Mouse (Mus musculus): ENCODE measurements at regions not wholly inside any gene's neighbourhood (a gene's known extent, or its start where the extent isn't known, plus 50 kb on each side); places are given as distances from the start of the nearest gene placed in this dataset.

DNA sequence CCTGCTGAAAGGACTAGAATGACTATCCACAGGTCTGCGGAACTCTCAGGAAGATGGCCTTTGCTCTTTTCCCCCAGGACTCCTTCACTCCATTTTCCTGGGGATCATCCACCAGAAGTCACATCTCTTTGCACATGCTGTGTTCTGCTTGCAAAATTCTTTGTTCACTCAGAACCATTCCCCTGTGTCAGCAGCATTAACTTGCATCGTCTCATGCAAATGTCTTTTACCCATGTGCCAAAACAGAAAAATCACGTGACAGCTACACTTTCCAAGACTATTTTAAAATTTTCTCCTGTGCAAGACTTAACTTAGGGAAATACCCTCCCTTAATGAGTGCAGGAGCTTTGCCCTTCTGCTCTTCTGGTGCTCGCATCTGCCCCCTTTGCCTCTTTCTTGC lies 306.2 kb upstream of the Sox11 start:
- H3K27ac ChIP-seq (ENCODE audit: low read depth): no peak overlapping the region
- DNase-seq (ENCODE audit: low spot score) (peak; percentile 36), ATAC-seq (replicated peaks; ENCODE audit: low FRiP score, low TSS enrichment, low read depth) (no peak)
- no peak overlapping the region for H3K4me2 ChIP-seq (ENCODE audit: low read length)
- no peaks in the 10 kb centered on the region for H3K27me3 ChIP-seq (replicated peaks; ENCODE audit: control insufficient read depth, insufficient read depth, low read length)
- H3K36me3 ChIP-seq (ENCODE audit: control insufficient read depth, insufficient read depth, low read length): no peaks in the 10 kb centered on the region
- no peak overlapping the region for H3K9ac ChIP-seq (ENCODE audit: low read length)
- H3K9me3 ChIP-seq (ENCODE audit: control insufficient read depth, low read length): no peaks in the 10 kb centered on the region
- H3K4me1 ChIP-seq (replicated peaks; ENCODE audit: control insufficient read depth, insufficient read depth, low read length): no peaks in the 10 kb centered on the region
- no peak overlapping the region for H3K4me3 ChIP-seq (ENCODE audit: low read depth, low read length)
- 90% methylated on average over 4 of the region's 4 CpGs for WGBS

- Histone ChIP-seq H3K27me3 (replicated peaks; ENCODE audit: control insufficient read depth, insufficient read depth, low read length) (no peaks in the 10 kb centered on the region), H3K4me3 (ENCODE audit: low read depth, low read length) (no peak overlapping the region), H3K4me1 (replicated peaks; ENCODE audit: control insufficient read depth, insufficient read depth, low read length) (no peaks in the 10 kb centered on the region), H3K27ac (ENCODE audit: low read depth) (no peak overlapping the region), H3K9me3 (ENCODE audit: control insufficient read depth, low read length) (no peaks in the 10 kb centered on the region), H3K36me3 (ENCODE audit: control insufficient read depth, insufficient read depth, low read length) (no peaks in the 10 kb centered on the region), H3K4me2 (ENCODE audit: low read length) (no peak overlapping the region), H3K9ac (ENCODE audit: low read length) (no peak overlapping the region)
- DNase-seq (ENCODE audit: low spot score): peak; percentile 41
- no peak for ATAC-seq (replicated peaks; ENCODE audit: low FRiP score, low TSS enrichment, low read depth)
- 65% methylated on average over 11 of the region's 11 CpGs for WGBS
These were observed 304.3 kb upstream of the Sox11 start for GRCm38 (mm10) chr12:27646497-27647307.

DNA sequence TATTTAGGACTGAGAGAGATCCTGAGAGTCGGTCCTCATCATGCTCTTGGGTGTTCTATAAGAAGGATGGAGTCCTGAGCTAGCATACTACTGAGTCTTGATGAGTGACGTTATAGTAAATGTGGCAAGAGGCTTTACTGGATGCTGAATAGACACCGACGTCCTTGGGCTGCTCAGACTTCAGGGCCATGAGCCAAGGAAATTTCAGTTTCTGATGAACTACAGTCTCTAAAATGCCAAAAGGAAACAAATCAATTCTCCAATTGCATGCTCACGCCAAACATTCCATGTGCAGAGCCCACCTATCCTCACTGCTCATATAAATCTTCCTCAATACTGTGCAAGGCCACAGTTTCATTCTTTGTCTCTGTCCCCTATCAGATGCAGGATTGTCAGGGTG lies 277.2 kb upstream of the Sox11 start:
- H3K27me3 ChIP-seq (replicated peaks; ENCODE audit: control insufficient read depth, insufficient read depth, low read length): no peaks in the 10 kb centered on the region
- DNase-seq (ENCODE audit: low spot score) (no peak), ATAC-seq (replicated peaks; ENCODE audit: low FRiP score, low TSS enrichment, low read depth) (no peak)
- no peak overlapping the region for H3K4me2 ChIP-seq (ENCODE audit: low read length)
- 54% methylated on average over 5 of the region's 5 CpGs for WGBS
- H3K9ac ChIP-seq (ENCODE audit: low read length): no peak overlapping the region
- no peaks in the 10 kb centered on the region for H3K4me1 ChIP-seq (replicated peaks; ENCODE audit: control insufficient read depth, insufficient read depth, low read length)
- no peak overlapping the region for H3K27ac ChIP-seq (ENCODE audit: low read depth)
- H3K4me3 ChIP-seq (ENCODE audit: low read depth, low read length): no peak overlapping the region
- H3K9me3 ChIP-seq (ENCODE audit: control insufficient read depth, low read length): no peaks in the 10 kb centered on the region
- H3K36me3 ChIP-seq (ENCODE audit: control insufficient read depth, insufficient read depth, low read length): no peaks in the 10 kb centered on the region

DNA sequence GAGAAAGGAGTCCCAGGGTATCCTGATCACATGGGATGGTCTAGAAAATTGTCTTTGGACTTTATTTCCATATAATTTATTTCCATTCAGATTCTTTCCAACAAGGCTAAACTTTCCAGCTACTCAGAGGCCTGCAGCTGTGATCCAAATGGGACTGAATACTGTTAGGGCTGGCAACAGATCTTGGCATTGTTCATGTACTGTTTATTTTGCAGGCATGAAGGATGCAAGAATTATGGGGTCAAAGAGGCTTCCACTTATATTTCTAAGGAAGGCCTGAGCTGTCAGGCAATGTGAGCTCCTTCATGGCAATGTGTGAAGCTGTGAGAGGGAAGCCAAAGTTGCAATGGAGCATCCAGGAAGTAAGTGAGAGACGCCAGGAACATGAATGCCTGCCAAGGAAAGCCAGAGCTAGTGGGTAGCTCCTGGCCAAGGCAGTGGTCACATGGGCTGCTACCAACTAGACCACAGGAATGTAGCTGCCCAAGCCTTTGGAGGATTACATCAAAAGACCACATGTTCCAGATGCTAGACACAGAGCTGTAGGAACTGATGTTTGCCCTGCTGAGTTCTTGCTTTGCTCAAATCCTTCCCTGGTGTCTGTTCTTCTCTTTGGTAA lies 261.8 kb upstream of the Sox11 start:
- Histone ChIP-seq H3K27me3 (replicated peaks; ENCODE audit: control insufficient read depth, insufficient read depth, low read length) (no peaks in the 10 kb centered on the region), H3K4me1 (replicated peaks; ENCODE audit: control insufficient read depth, insufficient read depth, low read length) (no peaks in the 10 kb centered on the region), H3K9me3 (ENCODE audit: control insufficient read depth, low read length) (no peaks in the 10 kb centered on the region), H3K4me3 (ENCODE audit: low read depth, low read length) (no peak overlapping the region), H3K9ac (ENCODE audit: low read length) (no peak overlapping the region), H3K36me3 (ENCODE audit: control insufficient read depth, insufficient read depth, low read length) (no peaks in the 10 kb centered on the region), H3K4me2 (ENCODE audit: low read length) (no peak overlapping the region), H3K27ac (ENCODE audit: low read depth) (no peak overlapping the region)
- 75% methylated on average over 1 of the region's 1 CpGs for WGBS
- no peak for ATAC-seq (replicated peaks; ENCODE audit: low FRiP score, low TSS enrichment, low read depth)
- no peak for DNase-seq (ENCODE audit: low spot score)

DNA sequence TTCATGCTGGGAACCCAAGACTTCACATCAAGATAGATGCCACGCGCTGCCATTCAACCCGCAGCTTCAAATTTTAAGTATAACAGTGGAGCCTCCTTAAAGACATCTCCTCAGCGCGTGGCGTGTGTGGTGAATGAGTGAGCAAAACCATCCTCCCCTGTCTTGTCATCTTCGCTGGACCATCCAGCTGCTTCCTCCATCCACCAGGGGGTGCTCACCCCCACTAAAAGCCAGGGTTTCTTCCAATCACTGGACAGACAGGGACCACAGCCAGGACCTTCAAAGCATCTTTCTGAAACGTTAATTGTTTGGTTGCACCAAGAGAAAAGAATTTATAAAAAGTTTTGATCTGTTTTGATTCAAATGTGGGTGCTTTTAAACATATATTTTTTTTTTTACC lies 256.8 kb upstream of the Sox11 start:
- no peaks in the 10 kb centered on the region for H3K9me3 ChIP-seq (ENCODE audit: control insufficient read depth, low read length)
- ATAC-seq (replicated peaks; ENCODE audit: low FRiP score, low TSS enrichment, low read depth) (no peak), DNase-seq (ENCODE audit: low spot score) (peak; percentile 70)
- 21% methylated on average over 8 of the region's 8 CpGs for WGBS
- H3K4me2 ChIP-seq (ENCODE audit: low read length): no peak overlapping the region
- H3K9ac ChIP-seq (ENCODE audit: low read length): no peak overlapping the region
- no peaks in the 10 kb centered on the region for H3K4me1 ChIP-seq (replicated peaks; ENCODE audit: control insufficient read depth, insufficient read depth, low read length)
- H3K4me3 ChIP-seq (ENCODE audit: low read depth, low read length): no peak overlapping the region
- H3K36me3 ChIP-seq (ENCODE audit: control insufficient read depth, insufficient read depth, low read length): no peaks in the 10 kb centered on the region
- no peaks in the 10 kb centered on the region for H3K27me3 ChIP-seq (replicated peaks; ENCODE audit: control insufficient read depth, insufficient read depth, low read length)
- no peak overlapping the region for H3K27ac ChIP-seq (ENCODE audit: low read depth)

DNA sequence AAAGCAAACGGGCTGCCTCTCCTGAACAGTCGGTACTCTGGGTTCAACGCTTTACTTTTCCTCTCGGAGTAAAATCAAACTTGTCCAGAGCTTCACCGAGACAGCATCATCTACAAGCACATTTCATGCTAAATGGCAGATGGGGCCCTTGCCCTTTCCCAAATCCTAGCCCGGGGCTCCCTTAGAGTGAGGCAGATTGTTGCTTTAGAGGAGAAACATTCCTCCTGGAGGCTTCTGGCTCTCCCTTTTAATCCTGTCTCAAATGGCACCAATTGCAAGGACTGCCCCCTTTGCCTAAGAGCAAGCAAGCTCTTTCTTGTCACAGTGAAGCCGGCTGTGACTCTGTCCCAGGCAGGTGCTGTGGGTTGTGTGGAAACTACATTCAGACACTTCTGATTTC lies 255.5 kb upstream of the Sox11 start:
- DNase-seq (ENCODE audit: low spot score) (no peak), ATAC-seq (replicated peaks; ENCODE audit: low FRiP score, low TSS enrichment, low read depth) (no peak)
- Histone ChIP-seq H3K27me3 (replicated peaks; ENCODE audit: control insufficient read depth, insufficient read depth, low read length) (no peaks in the 10 kb centered on the region), H3K4me3 (ENCODE audit: low read depth, low read length) (no peak overlapping the region), H3K4me1 (replicated peaks; ENCODE audit: control insufficient read depth, insufficient read depth, low read length) (no peaks in the 10 kb centered on the region), H3K9ac (ENCODE audit: low read length) (no peak overlapping the region), H3K36me3 (ENCODE audit: control insufficient read depth, insufficient read depth, low read length) (no peaks in the 10 kb centered on the region), H3K27ac (ENCODE audit: low read depth) (no peak overlapping the region), H3K4me2 (ENCODE audit: low read length) (no peak overlapping the region), H3K9me3 (ENCODE audit: control insufficient read depth, low read length) (no peaks in the 10 kb centered on the region)
- WGBS: 75% methylated on average over 7 of the region's 7 CpGs

GRCm38 (mm10) chr12:27597322-27597721 lies 254.9 kb upstream of the Sox11 start:
- no peaks in the 10 kb centered on the region for H3K4me1 ChIP-seq (replicated peaks; ENCODE audit: control insufficient read depth, insufficient read depth, low read length)
- ATAC-seq (replicated peaks; ENCODE audit: low FRiP score, low TSS enrichment, low read depth) (no peak), DNase-seq (ENCODE audit: low spot score) (no peak)
- no peak overlapping the region for H3K4me3 ChIP-seq (ENCODE audit: low read depth, low read length)
- WGBS: 79% methylated on average over 3 of the region's 3 CpGs
- no peaks in the 10 kb centered on the region for H3K27me3 ChIP-seq (replicated peaks; ENCODE audit: control insufficient read depth, insufficient read depth, low read length)
- H3K4me2 ChIP-seq (ENCODE audit: low read length): no peak overlapping the region
- H3K27ac ChIP-seq (ENCODE audit: low read depth): no peak overlapping the region
- H3K9me3 ChIP-seq (ENCODE audit: control insufficient read depth, low read length): no peaks in the 10 kb centered on the region
- no peak overlapping the region for H3K9ac ChIP-seq (ENCODE audit: low read length)
- no peaks in the 10 kb centered on the region for H3K36me3 ChIP-seq (ENCODE audit: control insufficient read depth, insufficient read depth, low read length)

DNA sequence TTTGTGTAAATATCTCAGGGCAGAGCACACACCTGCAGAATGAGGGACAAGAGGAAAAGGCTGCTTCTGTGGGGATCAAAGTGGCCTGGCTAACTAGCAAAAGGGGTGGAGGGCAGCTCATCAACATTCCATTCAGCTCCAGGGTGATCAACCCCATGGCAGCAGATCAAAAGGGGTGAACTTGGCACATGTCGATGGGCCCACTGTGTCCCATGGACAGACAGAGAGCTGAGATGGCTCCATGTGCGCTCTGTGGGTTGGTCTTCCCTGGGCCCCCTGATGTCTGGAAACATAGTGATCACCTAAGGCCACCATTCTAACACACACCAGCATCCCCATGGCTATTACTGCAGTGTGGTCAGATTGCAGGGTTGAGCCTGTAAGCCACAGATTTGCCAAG lies 253.2 kb upstream of the Sox11 start:
- ATAC-seq (replicated peaks; ENCODE audit: low FRiP score, low TSS enrichment, low read depth) (no peak), DNase-seq (ENCODE audit: low spot score) (no peak)
- WGBS: 89% methylated on average over 2 of the region's 2 CpGs
- Histone ChIP-seq H3K9me3 (ENCODE audit: control insufficient read depth, low read length) (no peaks in the 10 kb centered on the region), H3K4me1 (replicated peaks; ENCODE audit: control insufficient read depth, insufficient read depth, low read length) (no peaks in the 10 kb centered on the region), H3K4me2 (ENCODE audit: low read length) (no peak overlapping the region), H3K27ac (ENCODE audit: low read depth) (no peak overlapping the region), H3K27me3 (replicated peaks; ENCODE audit: control insufficient read depth, insufficient read depth, low read length) (no peaks in the 10 kb centered on the region), H3K4me3 (ENCODE audit: low read depth, low read length) (no peak overlapping the region), H3K9ac (ENCODE audit: low read length) (no peak overlapping the region), H3K36me3 (ENCODE audit: control insufficient read depth, insufficient read depth, low read length) (no peaks in the 10 kb centered on the region)

DNA sequence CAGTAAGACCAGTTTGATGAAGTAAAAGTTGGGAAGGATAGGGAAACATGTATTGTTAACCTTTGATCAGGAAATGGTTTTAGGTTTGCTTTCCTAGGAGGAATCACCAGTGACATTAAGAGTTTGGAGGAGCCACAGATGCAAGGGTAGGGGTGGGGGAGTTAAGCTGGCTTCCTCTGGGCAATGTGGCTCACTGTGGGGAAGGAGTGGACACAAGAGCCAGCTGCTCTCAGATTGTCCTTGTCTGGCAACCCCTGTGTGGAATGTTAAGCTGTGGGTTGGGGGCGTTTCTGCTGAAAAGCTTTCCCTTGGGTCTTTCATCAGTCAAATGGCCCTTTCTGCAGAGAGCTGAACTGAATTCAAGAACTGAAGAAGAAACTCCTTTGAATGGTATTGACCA lies 251.1 kb upstream of the Sox11 start:
- H3K9me3 ChIP-seq (ENCODE audit: control insufficient read depth, low read length): no peaks in the 10 kb centered on the region
- no peaks in the 10 kb centered on the region for H3K36me3 ChIP-seq (ENCODE audit: control insufficient read depth, insufficient read depth, low read length)
- ATAC-seq (replicated peaks; ENCODE audit: low FRiP score, low TSS enrichment, low read depth): no peak
- no peak overlapping the region for H3K9ac ChIP-seq (ENCODE audit: low read length)
- whole genome bisulfite sequencing: 76% methylated on average over 1 of the region's 1 CpGs
- no peak for DNase-seq (ENCODE audit: low spot score)
- no peaks in the 10 kb centered on the region for H3K4me1 ChIP-seq (replicated peaks; ENCODE audit: control insufficient read depth, insufficient read depth, low read length)
- no peak overlapping the region for H3K27ac ChIP-seq (ENCODE audit: low read depth)
- no peak overlapping the region for H3K4me3 ChIP-seq (ENCODE audit: low read depth, low read length)
- H3K27me3 ChIP-seq (replicated peaks; ENCODE audit: control insufficient read depth, insufficient read depth, low read length): no peaks in the 10 kb centered on the region
- no peak overlapping the region for H3K4me2 ChIP-seq (ENCODE audit: low read length)

All from intestine, embryonic 14.5 days (tissue).